Mouse (Mus musculus) c-Kit-positive CD71-positive TER-119-negative erythroid progenitor cells, embryonic 14.5 days (primary cell): ENCODE results near the gene Rcan2.

Experiments used
- DNase-seq: peaks from one replicate; pipeline ENCODE4 v3.0.0-alpha.2; 2013; ENCODE audit warnings: low read depth

Gene Rcan2

GRCm38 (mm10) chr17:44077843-44078160, 276.7 kb downstream of the Rcan2 start:
- no peak for DNase-seq

GRCm38 (mm10) chr17:44078631-44079350, 277.6 kb downstream of the Rcan2 start, which contains the start of gene Enpp5:
Gene Enpp5, plus strand, starts transcription at chr17:44078813.
- peak; percentile 58 for DNase-seq

DNA sequence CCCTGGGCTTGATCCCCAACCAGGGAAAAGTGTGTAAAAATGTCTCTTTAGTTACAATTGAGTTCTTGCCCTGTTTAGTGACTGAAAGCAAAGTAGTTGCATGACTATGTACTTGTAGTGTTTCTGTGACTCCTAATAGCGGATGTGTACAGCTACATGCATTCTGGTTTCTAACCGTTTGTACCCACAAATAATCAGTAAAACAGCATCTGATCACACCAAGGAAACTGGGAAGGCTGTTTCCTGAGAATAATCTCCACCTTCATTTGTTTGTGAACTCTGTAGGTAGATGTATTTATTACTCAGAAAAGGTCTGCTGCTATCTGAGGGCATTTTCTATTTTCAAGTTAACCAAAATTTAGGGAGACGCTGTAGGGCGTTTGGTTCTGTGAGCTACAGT, 282.0 kb downstream of the Rcan2 start:
- DNase-seq = no peak

GRCm38 (mm10) chr17:44088226-44088625, 287.1 kb downstream of the Rcan2 start:
- no peak for DNase-seq
